Mouse (Mus musculus) ES-Bruce4 (cell line): Measurements from ENCODE around the gene Lrrk2.

Experiments used
- CTCF ChIP-seq: IDR thresholded peaks from one replicate; pipeline ENCODE4 v1.8.1; 2011; ENCODE audit warnings: low read depth, low read length
- POLR2A ChIP-seq: IDR thresholded peaks from one replicate; pipeline ENCODE4 v1.8.1; 2011; ENCODE audit warnings: low read length; ENCODE audit not compliant: insufficient read depth

DNA sequence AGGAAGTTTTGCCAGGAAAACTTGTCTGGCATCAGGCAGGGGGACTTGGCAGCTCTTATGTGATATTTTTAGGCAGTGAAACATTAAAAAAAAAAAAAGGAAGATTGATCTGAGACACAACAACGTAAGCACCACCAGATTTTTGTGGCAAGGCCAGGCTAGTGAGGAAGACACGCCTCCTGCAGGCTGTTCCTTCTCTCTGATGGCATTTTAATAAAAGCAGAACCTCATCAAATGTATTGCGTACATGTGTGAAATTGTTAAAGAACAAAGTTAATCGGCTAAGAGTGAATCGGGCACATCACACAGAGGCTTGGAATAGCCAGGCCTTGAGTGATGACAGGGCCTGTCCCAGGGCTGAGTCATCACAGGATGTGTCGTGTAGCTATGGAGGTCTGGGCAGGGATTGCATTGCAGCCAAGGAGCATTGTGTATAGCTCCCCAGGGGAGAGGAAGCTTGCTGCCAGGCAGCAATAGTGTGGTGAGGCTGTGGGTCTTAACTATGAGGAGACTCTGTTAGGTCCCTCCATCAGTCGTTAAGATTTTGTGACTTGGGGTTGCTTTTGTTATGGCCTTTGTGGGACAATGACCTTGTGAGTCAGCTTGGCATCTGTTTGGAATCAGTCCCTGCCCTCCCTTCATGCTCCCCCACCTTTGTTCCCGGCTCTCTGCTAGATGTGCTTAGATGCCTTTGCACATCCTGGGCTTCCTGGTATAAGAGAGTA lies 30.2 kb downstream of the Lrrk2 start:
- TF ChIP-seq CTCF (no peak), POLR2A (no peak)
